Mouse (Mus musculus) left cerebral cortex, postnatal 36 days (tissue): Measurements from ENCODE around the gene Fam43a. TPM values are rescaled to one million over a fixed set of nuclear protein-coding genes. Genes with fewer than 3 reads are reported as not detected.
A peak's percentile ranks its signal among the peaks of the same experiment; 100 is the strongest.

Source experiments
- DNase-seq, 2 experiments: peaks; one replicate each; pipeline ENCODE4 v3.0.0; 2021 to 2022; ENCODE audit warnings: low spot score in 2 of 2, mixed read lengths in 1 of 2
- intact Hi-C: fragments of 180-260 bp; cut with DNase I; formaldehyde crosslinking; loops from one replicate; pipeline ENCODE4 v1.15.1; 2025
- total RNA-seq, 2 experiments: library from RNA; stranded (reverse); gene quantifications; 2 replicates each; pipeline ENCODE4 v1.2.3; 2021

The Fam43a gene
- 10 to 100 TPM; 14.6 to 15.9 TPM for total RNA-seq

- peak; percentile 86 to 87 for DNase-seq
- intact Hi-C loops: loop anchor here (5.0 to 10.0 kb wide), 2 partner anchors 73 to 755 kb away; no protein-coding TSS in a partner anchor
These were observed at the start of gene Fam43a for GRCm38 (mm10) chr16:30599491-30600268. Gene Fam43a, plus strand, starts transcription at chr16:30599723.

DNA sequence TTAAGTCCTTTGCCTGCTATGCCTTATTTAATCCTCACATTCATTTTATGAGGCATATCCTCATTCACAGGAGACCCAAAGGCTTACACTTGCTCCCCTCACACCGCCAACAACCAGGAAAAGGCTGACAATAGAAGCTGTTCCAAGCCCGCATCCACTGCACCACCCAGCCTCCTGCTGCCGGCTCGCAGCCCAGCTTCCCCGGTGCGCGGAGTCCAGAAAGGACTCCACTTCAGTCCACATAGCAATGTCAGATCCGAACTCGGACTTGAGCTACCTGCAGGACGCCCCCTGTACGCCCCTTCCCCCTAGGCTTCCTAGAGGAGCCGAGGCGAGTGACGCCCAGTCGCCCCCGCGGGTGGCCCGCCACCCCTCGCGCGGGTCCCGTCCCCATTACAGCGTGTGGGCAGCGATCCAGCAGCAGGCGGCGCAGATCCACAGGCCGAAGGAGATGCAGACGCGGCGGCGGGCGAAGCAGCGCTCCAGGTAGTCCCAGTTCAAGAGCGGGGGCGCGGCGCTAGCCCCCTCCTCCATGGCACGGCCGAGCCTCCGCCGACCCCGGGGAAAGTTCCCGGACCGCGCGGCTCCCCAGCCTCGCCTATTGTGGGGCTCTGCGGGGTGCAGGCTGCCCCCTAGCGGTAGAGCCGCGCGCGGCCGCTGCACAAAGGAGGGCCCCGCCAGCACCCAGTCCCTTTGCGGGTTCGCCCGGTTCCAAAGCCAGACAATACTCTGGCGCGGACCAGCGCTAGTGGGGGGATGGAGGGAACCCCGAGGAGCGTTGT is 49.4 kb upstream of the Fam43a start:
- DNase-seq: peak; percentile 83 to 87
- intact Hi-C loops: no loop called here

GRCm38 (mm10) chr16:30550748-30551192 is 48.8 kb upstream of the Fam43a start, which contains the start of gene Tmem44:
Gene Tmem44, minus strand, starts transcription at chr16:30550842.
- DNase-seq: no peak
- intact Hi-C loops: no loop called here

DNA sequence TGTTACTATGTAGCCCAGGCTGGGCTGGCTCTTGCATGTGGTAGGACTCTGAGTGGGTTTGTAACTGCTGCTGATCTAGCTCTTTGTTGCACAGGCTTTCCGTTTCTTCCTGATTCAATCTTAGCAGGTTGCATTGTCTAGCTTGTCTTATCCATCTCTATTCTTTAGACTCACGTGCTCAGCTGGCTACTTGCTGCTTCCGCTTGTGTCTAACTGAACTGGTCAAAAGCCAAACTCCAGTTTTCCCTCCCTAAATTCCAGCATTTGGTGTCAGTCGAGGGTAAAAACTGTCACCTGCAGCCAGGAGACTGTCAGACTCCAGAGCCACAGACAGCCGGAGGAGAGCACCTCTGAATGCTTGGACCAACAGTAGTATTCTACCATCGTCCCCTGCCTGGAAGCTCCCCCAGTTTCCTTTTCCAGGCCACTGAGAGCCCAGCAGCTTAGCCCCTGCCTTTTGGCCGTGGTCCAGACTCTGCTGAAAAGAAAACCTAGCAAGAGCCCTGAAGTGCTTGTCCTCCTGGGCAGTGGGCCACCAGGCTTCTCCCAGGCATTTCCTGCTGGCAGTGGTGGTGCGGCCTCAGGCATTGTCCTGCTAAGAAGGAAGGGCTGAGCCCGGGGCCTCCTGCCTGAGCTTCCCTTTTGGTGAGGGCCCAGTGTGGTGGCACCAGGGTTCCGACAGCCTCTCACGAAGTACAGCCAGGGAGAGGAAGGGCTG is 46.7 kb upstream of the Fam43a start:
- peak; percentile 56 to 60 for DNase-seq
- intact Hi-C loops: no loop called here

- intact Hi-C loops: no loop called here
- DNase-seq: no peak
These were observed 45.4 kb upstream of the Fam43a start for GRCm38 (mm10) chr16:30554109-30554508.

DNA sequence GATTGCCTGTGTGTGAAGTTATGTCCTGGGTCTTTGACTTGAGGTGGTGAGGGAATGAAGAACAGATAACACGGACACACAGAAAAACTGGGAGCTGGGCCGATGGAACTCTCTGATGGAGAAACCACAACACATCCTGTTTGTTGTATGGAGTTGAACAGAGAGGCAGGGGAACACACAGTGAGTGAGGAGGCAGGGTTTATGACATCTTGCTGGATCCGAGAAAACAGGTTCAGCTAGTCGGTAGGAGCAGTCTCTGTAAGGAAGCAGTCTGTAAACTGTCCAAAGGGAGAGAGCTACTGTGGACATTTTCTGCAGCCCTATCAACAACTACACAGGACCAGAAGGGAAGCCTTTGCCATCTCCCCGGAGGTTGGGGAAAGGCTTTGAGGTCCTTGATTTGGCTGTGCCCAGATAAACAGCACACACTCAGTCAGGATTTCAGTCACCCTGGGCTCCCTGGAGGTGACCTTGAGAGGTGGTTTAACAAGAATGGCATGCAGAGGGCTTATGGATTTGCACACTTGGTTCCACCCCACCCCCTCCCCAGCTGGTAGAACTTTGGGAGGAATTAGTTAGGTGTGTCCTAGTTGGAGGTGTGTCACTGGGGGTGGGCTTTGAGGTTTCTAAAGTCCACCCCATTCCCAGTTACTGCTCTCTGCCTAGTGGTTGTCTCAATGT is 40.1 kb upstream of the Fam43a start:
- intact Hi-C loops: no loop called here
- DNase-seq: no peak

- intact Hi-C loops: no loop called here
- DNase-seq: no peak
These were observed 38.9 kb upstream of the Fam43a start for GRCm38 (mm10) chr16:30560601-30561000.

- intact Hi-C loops: no loop called here
- DNase-seq: no peak
These were observed 33.9 kb upstream of the Fam43a start for GRCm38 (mm10) chr16:30565631-30566030.

DNA sequence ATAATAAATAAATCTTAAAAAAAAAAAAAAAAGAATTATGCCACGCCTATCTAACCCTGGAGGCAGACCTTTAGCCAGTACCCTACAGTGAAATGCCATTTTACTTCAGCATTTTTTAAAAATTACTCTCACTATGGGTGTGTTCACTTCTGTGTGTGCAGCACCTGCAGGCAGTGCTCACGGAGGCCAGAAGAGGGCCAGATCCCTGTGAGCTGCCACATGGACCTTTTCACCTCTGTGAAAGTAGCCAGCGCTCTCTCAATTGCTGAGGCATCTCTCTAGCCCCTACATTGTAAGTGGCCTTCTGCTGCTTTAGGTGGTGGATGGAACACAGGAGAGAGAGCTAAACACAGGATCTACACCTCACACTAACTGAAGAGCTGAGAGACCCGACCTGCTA is 29.4 kb upstream of the Fam43a start:
- intact Hi-C loops: no loop called here
- no peak for DNase-seq

DNA sequence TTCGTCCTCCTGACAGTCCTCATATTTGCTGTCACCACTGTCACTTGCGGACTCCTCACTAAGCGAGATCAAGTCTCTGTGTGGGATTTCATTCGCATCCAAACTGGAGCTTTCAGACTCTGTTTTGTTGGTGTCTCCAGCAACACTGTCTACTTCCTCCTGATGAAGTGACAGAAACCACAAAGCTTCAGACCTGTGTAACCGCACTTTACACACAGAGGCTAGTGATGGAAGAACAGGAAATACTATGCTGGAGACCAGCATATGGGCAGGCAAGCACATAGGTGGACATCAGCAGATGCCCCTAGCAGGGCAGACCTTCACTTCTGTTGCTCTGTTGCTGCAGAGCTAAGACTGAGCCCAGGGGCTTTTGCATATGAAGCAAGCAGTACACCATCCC is 28.1 kb upstream of the Fam43a start:
- intact Hi-C loops: no loop called here
- no peak for DNase-seq

- no peak for DNase-seq
- intact Hi-C loops: no loop called here
These were observed 27.3 kb upstream of the Fam43a start for GRCm38 (mm10) chr16:30572239-30572638.

- no peak for DNase-seq
- intact Hi-C loops: no loop called here
These were observed 23.7 kb upstream of the Fam43a start for GRCm38 (mm10) chr16:30575815-30576214.

GRCm38 (mm10) chr16:30576392-30576791 is 23.1 kb upstream of the Fam43a start:
- DNase-seq: no peak
- intact Hi-C loops: no loop called here

DNA sequence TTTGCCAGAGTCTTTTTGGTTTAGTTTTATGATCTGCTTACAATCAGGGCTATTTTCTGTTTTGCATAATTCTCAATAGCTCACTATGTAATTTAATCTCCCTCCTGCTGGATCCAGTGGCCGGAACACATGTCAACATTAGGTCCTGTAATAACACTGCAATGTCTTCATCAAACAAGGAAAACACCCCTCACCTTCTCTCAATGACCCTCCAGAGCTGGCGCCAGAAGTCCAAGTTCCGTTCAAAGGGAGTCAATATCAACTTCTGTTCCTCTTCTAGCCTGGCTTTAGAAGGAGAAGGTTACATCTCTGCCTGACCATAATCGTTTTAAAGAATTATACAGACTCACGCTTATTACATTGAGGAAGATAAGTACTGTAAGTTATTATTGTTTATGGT is 18.8 kb upstream of the Fam43a start:
- intact Hi-C loops: no loop called here
- DNase-seq: no peak

DNA sequence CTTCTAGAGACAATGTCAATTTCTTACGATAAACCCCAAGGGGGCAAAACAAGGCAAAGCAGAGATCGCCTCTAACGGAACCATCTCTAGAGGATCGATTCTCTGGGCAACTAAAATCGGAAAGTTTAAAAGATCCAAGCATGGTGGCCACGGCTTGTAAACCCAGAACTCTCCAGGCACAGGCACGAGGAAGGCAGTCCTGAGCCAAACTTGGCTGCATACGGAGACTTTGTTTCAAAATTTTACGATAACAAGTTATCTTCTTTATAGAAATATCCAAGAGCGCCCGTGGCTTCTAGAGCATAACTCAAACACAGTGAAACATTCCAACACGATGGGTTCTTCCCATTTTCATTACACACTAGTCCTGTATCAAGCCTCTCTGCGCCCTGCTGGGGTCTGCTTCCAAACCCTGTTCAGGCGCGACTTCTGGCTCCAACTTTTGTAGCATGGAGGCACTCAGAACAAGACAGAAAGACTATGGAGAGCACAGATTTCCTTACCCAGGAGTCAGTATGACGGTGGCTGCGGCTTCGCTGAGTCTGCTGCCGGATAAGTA is 12.5 kb upstream of the Fam43a start:
- intact Hi-C loops: no loop called here
- no peak for DNase-seq

- intact Hi-C loops: loop anchor here (2.0 kb wide), 1 partner anchor 483 kb away; no protein-coding TSS in a partner anchor
- peak; percentile 80 to 86 for DNase-seq
These were observed 11.8 kb upstream of the Fam43a start, which contains the start of gene Lsg1 for GRCm38 (mm10) chr16:30587494-30588327. Gene Lsg1, minus strand, starts transcription at chr16:30587592.

DNA sequence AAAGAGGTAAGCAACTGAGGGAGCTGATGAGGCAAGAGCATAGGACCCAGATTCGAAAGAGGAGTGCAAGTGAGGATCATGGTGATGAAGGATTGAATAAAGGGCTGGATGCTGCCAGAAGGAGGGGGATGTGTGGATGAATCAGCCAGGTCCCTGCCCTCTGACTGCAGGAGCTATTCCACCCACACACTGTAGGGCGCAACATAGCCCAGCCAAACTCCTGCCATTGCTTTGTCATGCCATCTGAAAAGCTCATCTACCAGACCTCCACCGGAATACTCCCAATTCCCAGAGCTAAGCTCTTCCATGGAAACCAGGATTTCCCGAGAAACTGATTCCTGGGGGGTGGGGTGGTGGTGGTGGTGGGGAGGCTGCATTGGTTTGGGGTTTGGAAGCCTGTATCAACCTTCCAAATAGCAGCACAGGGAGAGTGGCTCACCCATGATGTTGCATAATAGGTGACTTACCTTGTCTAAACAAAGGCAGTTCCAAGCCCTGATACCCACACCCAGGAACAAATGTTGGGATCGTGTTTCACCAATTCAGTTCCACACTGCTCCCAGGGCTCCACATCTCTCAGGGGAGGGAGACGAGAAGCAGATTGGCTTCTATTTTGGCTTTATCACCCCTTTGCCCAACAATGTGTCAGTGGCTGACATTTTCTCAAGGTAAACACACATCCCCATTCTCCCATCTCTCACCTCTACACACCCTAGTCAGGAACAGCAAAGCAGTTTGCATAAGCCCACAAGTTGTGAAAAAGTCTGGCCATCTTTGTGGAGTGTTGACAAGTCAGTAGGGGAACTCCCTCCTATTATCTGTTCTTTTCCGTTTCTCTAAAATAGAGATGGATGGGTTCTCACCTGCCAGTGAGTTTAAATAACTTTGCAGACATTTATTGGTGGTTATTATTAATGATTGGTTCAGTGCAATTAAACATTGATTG is 9.0 kb upstream of the Fam43a start:
- intact Hi-C loops: loop anchor here (10.0 kb wide), 1 partner anchor 764 kb away; no protein-coding TSS in a partner anchor
- no peak for DNase-seq
